Mouse (Mus musculus) midbrain, postnatal 0 days (tissue): ENCODE measurements around the gene Copg1. TPM values are rescaled to one million over a fixed set of nuclear protein-coding genes. Genes with fewer than 3 reads are reported as not detected.

Experiments
- ATAC-seq: fragments of 200-750 bp; cut with Nextera tagmentation; 2 replicates; pipeline ENCODE4 v1.8.0; 2017; ENCODE audit warnings: moderate number of reproducible peaks, mild to moderate bottlenecking, moderate TSS enrichment, moderate library complexity; ENCODE audit not compliant: low FRiP score
- DNase-seq: peaks from one replicate; pipeline ENCODE4 v3.0.0-alpha.2; 2015; ENCODE audit warnings: low spot score
- H3K27ac ChIP-seq: fragments of 300-500 bp; sonication (generic); 2 replicates; pipeline ENCODE4 v1.5.1; 2014; ENCODE audit warnings: low read depth, mild to moderate bottlenecking, low read length, mixed read lengths
- H3K27me3 ChIP-seq: fragments of 300-500 bp; sonication (generic); 2 replicates; pipeline ENCODE4 v1.6.1; 2014; ENCODE audit warnings: low read length, control low read depth, mixed read lengths; ENCODE audit not compliant: insufficient read depth
- H3K36me3 ChIP-seq: fragments of 300-500 bp; sonication (generic); 2 replicates; pipeline ENCODE4 v1.6.1; 2014; ENCODE audit warnings: low read length, control low read depth, mixed read lengths; ENCODE audit not compliant: insufficient read depth
- H3K4me1 ChIP-seq: fragments of 300-500 bp; sonication (generic); 2 replicates; pipeline ENCODE4 v1.6.1; 2014; ENCODE audit warnings: mild to moderate bottlenecking, control low read depth, antibody characterized with exemption, low read length, mixed read lengths; ENCODE audit not compliant: insufficient read depth
- H3K4me2 ChIP-seq: fragments of 300-500 bp; sonication (generic); 2 replicates; pipeline ENCODE4 v1.6.1; 2014; ENCODE audit warnings: low read depth, mild to moderate bottlenecking, low read length, mixed read lengths; ENCODE audit not compliant: poor library complexity, severe bottlenecking
- H3K4me3 ChIP-seq: fragments of 300-500 bp; sonication (generic); 2 replicates; pipeline ENCODE4 v1.5.1; 2014; ENCODE audit warnings: low read depth, mild to moderate bottlenecking, low read length, moderate library complexity
- H3K9ac ChIP-seq: fragments of 300-500 bp; sonication (generic); replicated peaks from 2 replicates; pipeline ENCODE4 v1.6.1; 2014; ENCODE audit warnings: mild to moderate bottlenecking, low read length, moderate library complexity, mixed read lengths; ENCODE audit not compliant: poor library complexity, severe bottlenecking
- H3K9me3 ChIP-seq: fragments of 300-500 bp; sonication (generic); 2 replicates; pipeline ENCODE4 v1.6.1; 2016; ENCODE audit warnings: low read length, control low read depth
- CTCF ChIP-seq: IDR thresholded peaks from 2 replicates; pipeline ENCODE4 v1.5.1; 2016; ENCODE audit warnings: antibody characterized with exemption, mild to moderate bottlenecking
- WGBS: fragments of 180-500 bp; shearing (Covaris S2); extraction: QIAGEN DNeasy Blood & Tissue Kit; methylation state at CpG from one replicate; pipeline ENCODE4 v1.1.7; 2014; 5-methylcytosine and 5-hydroxymethylcytosine counted together
- polyA plus RNA-seq: library from polyadenylated mRNA; unstranded; fragments of >200 nt; fragmentation: Nextera tagmentation; extraction: Ambion mirVana; gene quantifications from 2 replicates; pipeline ENCODE4 v1.2.1, GENCODE M21; 2015
- total RNA-seq: library from RNA; depleted of rRNA; stranded (reverse); fragments of >200 nt; gene quantifications from 2 replicates; pipeline ENCODE4 v1.2.3, GENCODE M21; 2014; rRNA removed

The Copg1 gene
- total RNA-seq (202 and 226 TPM in 2 replicates), polyA plus RNA-seq (191 and 216 TPM in 2 replicates)

DNA sequence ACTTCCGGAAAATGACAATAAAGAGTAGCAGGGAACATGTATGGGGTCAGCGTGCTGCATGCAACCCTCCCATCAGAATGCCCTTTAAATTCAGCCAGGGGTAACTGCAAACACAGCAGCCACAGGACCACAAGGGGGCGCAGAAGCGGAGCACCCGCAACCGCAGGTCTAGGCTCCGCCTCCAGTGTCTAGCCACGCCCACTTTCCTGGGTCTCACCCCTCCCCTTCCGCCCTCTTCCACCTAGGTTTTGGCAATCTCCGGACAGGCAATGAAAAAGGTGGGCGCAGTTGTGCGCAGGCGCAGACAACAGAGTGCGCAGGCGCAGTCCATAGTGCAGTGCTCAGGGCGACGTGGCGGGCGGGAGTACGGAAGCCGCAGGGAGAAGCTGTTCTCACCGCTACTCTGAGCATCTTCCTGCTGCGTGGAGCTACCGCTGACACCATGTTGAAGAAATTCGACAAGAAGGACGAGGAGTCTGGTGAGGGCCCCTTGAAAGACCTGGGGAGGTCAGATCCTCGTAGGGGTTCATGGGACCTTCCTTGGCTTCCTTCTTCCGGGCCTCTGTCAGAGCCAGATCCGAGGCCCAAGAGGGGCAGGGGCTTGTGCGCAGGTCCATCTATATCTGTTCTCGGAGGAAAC lies at the start of gene Copg1:
Gene Copg1 (plus strand): TSS at position 221 of the 640 bp plus-strand sequence.
- peak within 1 kb of the TSS; percentile 76 for H3K27ac ChIP-seq
- H3K4me1 ChIP-seq: no peaks in the 10 kb centered on the region; the same call in 1 of the 2 replicates
- peak; percentile 99 for DNase-seq
- under 1% methylated on average over 31 of the region's 31 CpGs for WGBS
- peaks cover 33% of the 10 kb centered on the region for H3K36me3 ChIP-seq
- peak; percentile 95 for ATAC-seq
- H3K27me3 ChIP-seq: no peaks in the 10 kb centered on the region
- TF ChIP-seq CTCF: peak; percentile 96
- H3K9me3 ChIP-seq: no peaks in the 10 kb centered on the region
- peak within 1 kb of the TSS; percentile 80 for H3K4me2 ChIP-seq
- peak within 1 kb of the TSS; percentile 59 for H3K4me3 ChIP-seq
- peak within 1 kb of the TSS; percentile 71 for H3K9ac ChIP-seq

DNA sequence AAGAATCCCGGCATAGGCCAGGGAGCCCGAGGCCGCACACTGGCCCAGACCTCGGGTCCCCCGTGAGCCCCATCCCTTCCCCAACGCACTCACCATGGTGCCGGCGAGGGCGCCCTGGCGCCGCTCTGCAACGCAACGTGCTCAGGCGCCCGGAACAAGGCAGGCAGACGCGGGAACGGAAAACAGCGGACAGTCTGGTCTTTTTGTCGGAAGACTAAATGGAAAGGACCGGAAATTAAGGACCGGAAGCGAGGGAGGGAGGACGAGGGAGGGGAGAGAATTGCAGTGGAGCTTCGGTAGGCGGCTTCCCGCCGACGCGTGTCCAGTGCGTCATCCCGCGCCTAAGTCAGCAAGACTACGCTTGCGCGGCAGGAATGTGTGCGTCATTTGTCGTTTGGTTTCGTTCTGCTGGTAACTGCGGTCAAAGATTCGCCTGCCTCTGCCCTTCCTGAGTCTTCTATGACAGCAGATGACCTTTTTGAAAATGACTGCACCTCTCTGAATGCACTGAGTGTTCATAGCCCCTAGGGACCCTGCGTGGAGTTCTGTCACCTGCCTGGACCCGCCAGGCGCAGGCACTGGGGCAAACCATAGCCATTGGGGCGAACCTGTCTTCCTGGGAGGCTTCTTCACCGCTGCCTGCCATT lies 48.9 kb upstream of the Copg1 start, which contains the start of gene Isy1:
Gene Isy1 (minus strand): TSS at position 248 of the 647 bp plus-strand sequence.
- Histone ChIP-seq H3K27ac (peak within 1 kb of the TSS; percentile 93), H3K4me2 (peak within 1 kb of the TSS; percentile 76), H3K27me3 (no peaks in the 10 kb centered on the region), H3K4me3 (peak within 1 kb of the TSS; percentile 73), H3K9ac (peak within 1 kb of the TSS; percentile 87), H3K9me3 (no peaks in the 10 kb centered on the region), H3K36me3 (peaks cover 16% of the 10 kb centered on the region; the same call in 1 of the 2 replicates), H3K4me1 (peaks cover 6% of the 10 kb centered on the region; the same call in 1 of the 2 replicates)
- peak; percentile 49 for TF ChIP-seq CTCF
- under 1% methylated on average over 46 of the region's 46 CpGs for WGBS
- DNase-seq: peak; percentile 99
- peak; percentile 97 for ATAC-seq

DNA sequence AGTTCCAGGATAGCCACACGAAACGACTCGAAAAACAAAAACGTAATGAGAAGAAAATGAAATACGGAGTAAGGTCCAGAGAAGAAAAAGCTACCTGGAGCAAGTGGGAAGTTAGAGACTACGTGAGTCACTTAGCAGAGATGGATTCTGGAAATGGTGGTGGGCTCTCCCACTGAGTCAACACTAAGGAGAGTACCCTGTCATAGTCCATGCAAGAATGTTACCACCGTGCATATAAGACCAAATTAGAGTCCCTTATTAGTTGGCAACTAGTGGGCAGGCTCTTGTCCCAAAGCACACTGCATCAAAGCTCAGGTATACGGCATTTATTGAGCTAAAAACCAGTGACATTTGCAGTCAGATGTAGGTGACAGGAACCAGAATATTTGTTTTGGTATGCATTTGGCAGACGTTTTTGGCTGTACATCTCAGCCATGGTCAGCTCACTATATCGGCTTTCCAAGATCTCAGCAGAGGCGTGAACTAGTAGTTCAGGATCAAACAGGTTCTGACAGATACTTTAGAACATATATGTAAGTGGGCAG lies 47.7 kb upstream of the Copg1 start:
- no peak for TF ChIP-seq CTCF
- Histone ChIP-seq H3K4me3 (no peak overlapping the region), H3K9ac (no peak overlapping the region), H3K27me3 (no peaks in the 10 kb centered on the region), H3K36me3 (peaks cover 19% of the 10 kb centered on the region), H3K4me1 (peaks cover 6% of the 10 kb centered on the region; the same call in 1 of the 2 replicates), H3K4me2 (no peak overlapping the region), H3K9me3 (no peaks in the 10 kb centered on the region), H3K27ac (no peak overlapping the region)
- no peak for ATAC-seq
- DNase-seq: no peak
- WGBS: 65% methylated on average over 11 of the region's 11 CpGs

DNA sequence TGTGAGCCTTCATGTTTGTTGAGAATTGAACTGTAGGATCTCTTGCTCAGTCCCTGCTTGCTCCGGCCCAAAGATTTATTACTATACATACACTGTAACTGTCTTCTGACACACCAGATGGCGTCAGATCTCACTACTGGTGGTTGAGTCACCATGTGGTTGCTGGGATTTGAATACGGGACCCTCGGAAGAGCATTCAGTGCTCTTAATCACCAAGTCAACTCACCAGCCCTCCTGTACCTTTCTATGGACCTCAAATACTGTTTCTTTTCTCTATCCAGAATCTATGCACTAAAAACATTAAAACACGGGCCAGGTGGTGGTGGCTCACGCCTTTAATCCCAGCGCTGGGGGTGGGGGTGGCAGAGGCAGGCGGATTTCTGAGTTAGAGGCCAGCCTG lies 46.0 kb upstream of the Copg1 start:
- peaks cover 6% of the 10 kb centered on the region; the same call in 1 of the 2 replicates for H3K4me1 ChIP-seq
- 84% methylated on average over 8 of the region's 8 CpGs for WGBS

DNA sequence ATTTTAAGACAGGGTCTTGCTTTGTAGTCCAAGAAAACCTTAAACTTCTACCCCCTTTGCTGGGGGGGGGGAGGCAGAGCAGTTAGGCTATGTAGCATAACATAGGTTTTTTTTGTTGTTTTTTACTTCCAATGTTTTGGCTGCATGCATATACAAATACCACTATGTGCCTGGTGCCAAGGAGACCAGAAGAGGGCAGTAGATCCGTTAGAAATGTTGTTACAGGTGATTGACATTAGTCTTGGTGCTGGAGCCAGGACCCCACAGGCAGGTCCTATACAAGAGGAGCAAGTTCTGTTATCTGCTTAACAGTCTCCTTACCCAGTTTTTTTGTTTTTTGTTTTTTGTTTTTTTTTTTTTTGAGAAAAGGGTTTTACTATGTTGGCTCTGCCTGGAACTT lies 45.4 kb upstream of the Copg1 start:
- TF ChIP-seq CTCF: peak; percentile 55
- DNase-seq (peak; percentile 38), ATAC-seq (no peak)
- Histone ChIP-seq H3K4me1 (peaks cover 4% of the 10 kb centered on the region; the same call in 1 of the 2 replicates), H3K9me3 (no peaks in the 10 kb centered on the region), H3K27me3 (no peaks in the 10 kb centered on the region), H3K4me2 (no peak overlapping the region), H3K27ac (no peak overlapping the region), H3K36me3 (peaks cover 26% of the 10 kb centered on the region), H3K4me3 (no peak overlapping the region), H3K9ac (no peak overlapping the region)
- 9% methylated on average over 1 of the region's 1 CpGs for WGBS

More for the DNA sequence above, 46.0 kb upstream of the Copg1 start:
- H3K4me3 ChIP-seq: no peak overlapping the region
- H3K9ac ChIP-seq: no peak overlapping the region
- no peaks in the 10 kb centered on the region for H3K9me3 ChIP-seq
- ATAC-seq: no peak
- peaks cover 26% of the 10 kb centered on the region for H3K36me3 ChIP-seq
- no peak for DNase-seq
- H3K27me3 ChIP-seq: no peaks in the 10 kb centered on the region
- no peak overlapping the region for H3K4me2 ChIP-seq
- no peak overlapping the region for H3K27ac ChIP-seq
- no peak for TF ChIP-seq CTCF
